ENCODE assay signal across 16 mouse cellular contexts in the genomic region with DNA sequence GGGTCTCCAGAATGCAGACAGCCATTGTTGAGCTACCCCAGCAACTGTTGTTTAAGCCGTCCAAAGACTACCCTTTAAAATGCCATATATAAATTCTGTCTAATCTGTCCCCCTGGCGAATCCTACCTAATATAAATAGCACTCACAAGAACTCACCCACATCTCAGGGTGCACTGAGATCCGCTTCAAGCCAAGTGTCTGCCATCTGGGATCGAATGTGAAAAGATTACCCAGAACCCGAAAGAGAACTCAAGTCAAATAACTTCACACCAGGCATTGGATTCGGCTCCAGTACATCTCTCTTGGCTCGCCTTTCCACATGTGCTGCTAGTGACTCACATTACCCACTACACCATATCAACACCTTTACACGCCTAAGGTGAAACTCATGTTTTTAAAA.
DNase-seq lines count a peak whose midpoint lies in the region.
"Had no signal": no experiment of that assay in that cellular context is flagged by ENCODE, and none has a peak within 500 bp of the region (broad histone marks: within the 10 kb centered on the region; RNA-seq: fewer than 3 reads in every experiment).

No protein-coding gene starts in this region.

- intact Hi-C loops in left cerebral cortex, postnatal 36 days (cut with DNase I): no loop called here

- DNase-seq in layer of hippocampus, adult 9-11 months: peak; percentile 52
- no peak for DNase-seq in layer of hippocampus, adult 9-10 months (ENCODE audit: low spot score)
- peak; percentile 62 for DNase-seq in right cerebral cortex, adult 18-20 months
- DNase-seq in right cerebral cortex, postnatal 10 days (ENCODE audit: low spot score in 2 of 2): no peak
- peak; percentile 81 for DNase-seq in brain, adult 2 months (ENCODE audit: low read depth, low spot score)
- DNase-seq in left cerebral cortex, postnatal 36 days (ENCODE audit: low spot score in 2 of 2): peak; percentile 32
- DNase-seq: adrenal gland, adult 2 months; adrenal gland, postnatal 36 days; cerebellum, adult 11 months; cerebellum, adult 8-10 months; cerebellum, postnatal 14 days; embryo, embryonic 11 days; gastrocnemius, postnatal 10 days; heart, adult 18-20 months; heart, postnatal 10 days; heart, postnatal 4 days had no signal

Comparison
In these comparisons a context has a peak if more than half of its experiments do, and no peak if none do; other contexts are left out.
1. DNase-seq: peak in layer of hippocampus, adult 9-11 months (single experiment), right cerebral cortex, adult 18-20 months (single experiment), brain, adult 2 months (single experiment) and left cerebral cortex, postnatal 36 days (2 of 2); none in layer of hippocampus, adult 9-10 months (single experiment) and right cerebral cortex, postnatal 10 days (0 of 2).